Mouse (Mus musculus) liver, postnatal 0 days (tissue): ENCODE measurements around the gene Dnah7c. TPM values are rescaled to one million over a fixed set of nuclear protein-coding genes. Genes with fewer than 3 reads are reported as not detected.
"Not testable (repeated sequence)": the region's sequence is repeated elsewhere in the genome, so short reads cannot be mapped to it uniquely, and the experiment has no call there.

Source experiments
- ATAC-seq: fragments of 200-750 bp; cut with Nextera tagmentation; 2 replicates; pipeline ENCODE4 v1.8.0; 2017; ENCODE audit warnings: mild to moderate bottlenecking, moderate library complexity
- DNase-seq: peaks from one replicate; pipeline ENCODE4 v3.0.0-alpha.2; 2016
- H3K27ac ChIP-seq: fragments of 300-500 bp; sonication (generic); 2 replicates; pipeline ENCODE4 v1.5.1; 2014; ENCODE audit warnings: antibody characterized with exemption, moderate library complexity, mild to moderate bottlenecking, low read depth
- H3K27me3 ChIP-seq: fragments of 300-500 bp; sonication (generic); 2 replicates; pipeline ENCODE4 v1.6.1; 2014; ENCODE audit warnings: low read length, control low read depth, mixed read lengths; ENCODE audit not compliant: insufficient read depth
- H3K36me3 ChIP-seq: fragments of 300-500 bp; sonication (generic); replicated peaks from 2 replicates; pipeline ENCODE4 v1.6.1; 2014; ENCODE audit warnings: mild to moderate bottlenecking, control low read depth, low read length, moderate library complexity, mixed read lengths; ENCODE audit not compliant: insufficient read depth
- H3K4me1 ChIP-seq: fragments of 300-500 bp; sonication (generic); 2 replicates; pipeline ENCODE4 v1.6.1; 2014; ENCODE audit warnings: antibody characterized with exemption, mild to moderate bottlenecking, control low read depth; ENCODE audit not compliant: insufficient read depth
- H3K4me2 ChIP-seq: fragments of 300-500 bp; sonication (generic); 2 replicates; pipeline ENCODE4 v1.6.1; 2014; ENCODE audit warnings: low read depth, mild to moderate bottlenecking, low read length, moderate library complexity, mixed read lengths
- H3K4me3 ChIP-seq: fragments of 300-500 bp; sonication (generic); 2 replicates; pipeline ENCODE4 v1.5.1; 2014; ENCODE audit warnings: low read depth, low read length
- H3K9ac ChIP-seq: fragments of 300-500 bp; sonication (generic); replicated peaks from 2 replicates; pipeline ENCODE4 v1.6.1; 2014; ENCODE audit warnings: mild to moderate bottlenecking, moderate library complexity
- H3K9me3 ChIP-seq: fragments of 300-500 bp; sonication (generic); 2 replicates; pipeline ENCODE4 v1.6.1; 2016; ENCODE audit warnings: mild to moderate bottlenecking, control low read depth, low read length, mixed read lengths
- CTCF ChIP-seq: sonication (generic); IDR thresholded peaks from 2 replicates; pipeline ENCODE4 v1.5.1; 2016; ENCODE audit warnings: antibody characterized with exemption, low read depth
- EP300 ChIP-seq: IDR thresholded peaks from 2 replicates; pipeline ENCODE4 v1.6.1; 2016; ENCODE audit warnings: antibody characterized with exemption, low read depth, mild to moderate bottlenecking
- WGBS: fragments of 180-500 bp; shearing (Covaris S2); extraction: QIAGEN DNeasy Blood & Tissue Kit; methylation state at CpG from one replicate; pipeline ENCODE4 v1.1.7; 2014; ENCODE audit not compliant: insufficient replicate concordance; 5-methylcytosine and 5-hydroxymethylcytosine counted together
- polyA plus RNA-seq: library from polyadenylated mRNA; unstranded; fragments of >200 nt; fragmentation: Nextera tagmentation; extraction: Ambion mirVana; gene quantifications from 2 replicates; pipeline ENCODE4 v1.2.1, GENCODE M21; 2015

Dnah7c gene
- polyA plus RNA-seq, 1 experiment from 2014 or later, result not detected

- Histone ChIP-seq H3K27me3 (no peaks in the 10 kb centered on the region), H3K9ac (no peak overlapping the region), H3K4me3 (no peak overlapping the region), H3K9me3 (no peaks in the 10 kb centered on the region), H3K4me2 (no peak overlapping the region), H3K4me1 (no peaks in the 10 kb centered on the region), H3K36me3 (no peaks in the 10 kb centered on the region), H3K27ac (no peak overlapping the region)
- ATAC-seq (no peak), DNase-seq (no peak)
- 67% methylated on average over 1 of the region's 1 CpGs for WGBS
- TF ChIP-seq CTCF, result no peak
- TF ChIP-seq EP300, result no peak
Measured at GRCm38 (mm10) chr1:46620331-46620730, 194.9 kb downstream of the Dnah7c start.

GRCm38 (mm10) chr1:46625914-46626313 lies 200.5 kb downstream of the Dnah7c start:
- not testable (repeated sequence) for H3K4me3 ChIP-seq, H3K9ac ChIP-seq, H3K27me3 ChIP-seq, H3K4me2 ChIP-seq, H3K36me3 ChIP-seq, H3K4me1 ChIP-seq, H3K9me3 ChIP-seq, DNase-seq, ATAC-seq, H3K27ac ChIP-seq
- WGBS, result 82% methylated on average over 6 of the region's 6 CpGs

DNA sequence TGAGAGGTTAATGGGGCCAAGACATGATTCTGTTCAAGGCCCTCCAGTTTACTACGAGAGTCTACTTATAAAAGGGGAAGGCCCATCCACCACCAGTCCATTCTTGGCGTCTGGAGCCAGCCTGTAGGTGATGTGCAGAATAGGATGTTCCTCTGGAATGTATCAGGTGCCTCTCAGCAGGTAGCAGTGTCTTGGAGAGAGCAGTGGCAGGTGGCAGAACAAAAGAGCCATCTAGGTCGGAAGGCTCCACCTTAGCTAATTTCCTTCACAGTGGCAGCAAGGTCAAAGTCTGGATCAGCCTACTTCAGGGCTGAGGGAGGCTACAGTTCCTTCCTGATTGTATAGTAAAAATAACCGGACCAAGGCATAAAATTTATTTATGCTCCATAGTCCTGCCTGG lies 224.4 kb downstream of the Dnah7c start:
- 77% methylated on average over 4 of the region's 4 CpGs for WGBS
- H3K27ac ChIP-seq, H3K9me3 ChIP-seq, H3K9ac ChIP-seq, H3K4me1 ChIP-seq, DNase-seq, H3K36me3 ChIP-seq, H3K4me2 ChIP-seq, H3K27me3 ChIP-seq, H3K4me3 ChIP-seq, ATAC-seq: not testable (repeated sequence)

GRCm38 (mm10) chr1:46652721-46653120 lies 227.3 kb downstream of the Dnah7c start:
- H3K4me2 ChIP-seq, ATAC-seq: not testable (repeated sequence)
- WGBS, result 50% methylated on average over 2 of the region's 2 CpGs

DNA sequence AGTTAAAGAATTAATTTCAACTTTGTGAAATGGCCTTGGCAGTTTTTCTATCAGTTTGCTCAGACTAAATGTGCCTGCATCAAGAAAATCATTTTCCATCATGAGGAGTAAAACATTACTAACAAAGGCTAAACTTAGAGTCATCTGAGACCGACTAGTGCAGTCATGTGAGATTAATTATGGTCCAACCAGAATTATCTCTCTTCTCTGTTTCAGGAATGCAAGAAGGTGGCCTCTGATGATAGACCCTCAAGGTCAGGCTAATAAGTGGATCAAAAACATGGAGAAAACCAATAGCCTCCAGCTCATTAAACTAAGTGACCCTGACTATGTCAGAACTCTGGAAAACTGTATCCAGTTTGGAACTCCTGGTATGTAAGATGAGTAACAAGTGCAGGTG lies 299.4 kb downstream of the Dnah7c start:
- H3K27me3 ChIP-seq, DNase-seq, H3K9ac ChIP-seq, H3K4me1 ChIP-seq, H3K36me3 ChIP-seq, H3K4me3 ChIP-seq, ATAC-seq, H3K27ac ChIP-seq, H3K9me3 ChIP-seq, H3K4me2 ChIP-seq: not testable (repeated sequence)
- WGBS, result 55% methylated on average over 1 of the region's 1 CpGs

More at GRCm38 (mm10) chr1:46652721-46653120, 227.3 kb downstream of the Dnah7c start:
- H3K27ac ChIP-seq, H3K27me3 ChIP-seq, DNase-seq, H3K36me3 ChIP-seq, H3K4me1 ChIP-seq, H3K9ac ChIP-seq, H3K4me3 ChIP-seq, H3K9me3 ChIP-seq: not testable (repeated sequence)

DNA sequence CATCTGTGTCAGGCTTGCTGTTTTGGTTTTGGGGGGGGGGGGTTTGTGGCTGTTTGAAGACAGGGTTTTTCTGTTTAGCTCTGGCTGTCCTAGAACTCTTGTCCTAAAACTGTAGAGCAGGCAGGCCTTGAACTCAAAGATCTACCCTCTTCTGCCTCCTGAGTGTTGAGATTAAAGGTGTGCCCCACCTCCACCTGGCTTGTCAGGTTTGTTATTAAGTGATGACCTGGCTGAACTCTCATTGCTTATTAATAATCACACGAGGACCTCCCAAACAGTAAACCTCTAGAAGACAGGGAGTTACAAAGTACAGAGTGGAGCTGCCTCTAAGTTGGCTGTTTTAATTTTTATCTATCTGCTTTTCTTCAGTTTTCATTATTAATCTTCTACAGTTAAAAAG lies 299.9 kb downstream of the Dnah7c start:
- Histone ChIP-seq H3K9me3 (no peaks in the 10 kb centered on the region), H3K27me3 (no peaks in the 10 kb centered on the region), H3K36me3 (no peaks in the 10 kb centered on the region), H3K27ac (no peak overlapping the region), H3K9ac (no peak overlapping the region), H3K4me3 (no peak overlapping the region), H3K4me1 (no peaks in the 10 kb centered on the region), H3K4me2 (no peak overlapping the region)
- no peak for ATAC-seq
- TF ChIP-seq EP300 (no peak), CTCF (no peak)
- 63% methylated on average over 1 of the region's 1 CpGs for WGBS
- DNase-seq, result no peak

GRCm38 (mm10) chr1:46725719-46726118 lies 300.3 kb downstream of the Dnah7c start:
- H3K36me3 ChIP-seq, H3K27ac ChIP-seq, DNase-seq, H3K9ac ChIP-seq, H3K4me1 ChIP-seq, H3K4me2 ChIP-seq, H3K4me3 ChIP-seq, H3K27me3 ChIP-seq, ATAC-seq, H3K9me3 ChIP-seq: not testable (repeated sequence)
- 76% methylated on average over 2 of the region's 2 CpGs for WGBS

GRCm38 (mm10) chr1:46729731-46730130 lies 304.3 kb downstream of the Dnah7c start:
- H3K4me1 ChIP-seq, H3K27ac ChIP-seq, H3K4me2 ChIP-seq, H3K36me3 ChIP-seq, H3K9ac ChIP-seq, H3K9me3 ChIP-seq, ATAC-seq, H3K4me3 ChIP-seq, DNase-seq, H3K27me3 ChIP-seq: not testable (repeated sequence)
- 72% methylated on average over 3 of the region's 3 CpGs for WGBS

DNA sequence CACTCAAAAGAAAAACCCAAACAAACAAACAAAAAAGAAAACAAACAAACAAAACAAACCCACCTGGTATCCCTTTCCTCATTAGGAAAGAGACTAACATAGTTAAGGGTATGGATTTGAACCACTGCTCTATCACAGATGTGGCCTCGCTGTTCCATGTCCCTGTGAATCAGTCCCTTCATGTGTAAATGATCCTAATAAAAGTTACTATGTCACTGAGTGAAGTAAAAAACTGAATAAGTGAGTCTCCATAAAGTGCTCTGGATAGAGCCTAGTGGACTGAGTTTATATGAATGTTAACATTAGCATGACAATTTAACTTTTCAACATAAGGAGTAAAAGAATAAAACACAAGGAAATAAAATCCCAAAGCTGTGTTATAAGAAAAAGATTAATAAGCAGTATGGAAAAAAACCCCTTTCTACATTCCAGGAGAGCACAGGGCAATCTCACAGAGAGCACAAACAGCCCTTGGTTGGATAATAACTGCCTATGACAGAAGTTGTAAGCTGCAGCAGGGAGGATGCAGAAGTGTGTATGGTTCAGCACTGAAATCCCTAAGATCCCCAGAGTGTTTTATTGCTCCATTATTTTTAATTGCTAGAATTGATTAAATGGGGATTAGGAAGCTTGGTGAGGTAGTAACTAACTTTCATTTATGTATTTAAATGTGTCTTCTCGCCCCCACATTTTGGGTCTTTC lies 308.2 kb downstream of the Dnah7c start:
- ATAC-seq, H3K27me3 ChIP-seq, H3K9ac ChIP-seq, H3K27ac ChIP-seq, H3K9me3 ChIP-seq, H3K4me3 ChIP-seq, H3K4me2 ChIP-seq, H3K36me3 ChIP-seq, H3K4me1 ChIP-seq, DNase-seq: not testable (repeated sequence)
- 80% methylated on average over 2 of the region's 2 CpGs for WGBS

DNA sequence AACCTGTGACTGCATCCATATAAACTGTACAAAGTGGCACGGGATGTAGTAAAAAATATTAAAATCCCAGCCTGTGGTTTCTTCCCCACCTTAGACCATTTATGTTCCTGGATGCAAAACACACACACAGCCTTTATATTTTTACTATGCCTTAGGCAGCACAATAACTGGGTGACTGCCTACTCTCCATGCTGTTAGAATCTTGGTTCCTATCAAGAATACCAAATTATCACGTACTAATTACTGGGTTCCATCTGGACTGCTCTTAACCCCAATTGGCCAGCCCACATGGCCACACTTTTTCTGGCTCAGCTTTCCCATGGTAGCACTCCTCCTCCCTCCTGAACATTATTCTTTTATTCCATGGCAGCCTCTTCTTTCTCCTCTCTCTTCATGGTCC lies 309.1 kb downstream of the Dnah7c start:
- DNase-seq, H3K9ac ChIP-seq, H3K4me3 ChIP-seq: not testable (repeated sequence)

More for the DNA sequence above, 309.1 kb downstream of the Dnah7c start:
- H3K36me3 ChIP-seq, H3K9me3 ChIP-seq, ATAC-seq, H3K27me3 ChIP-seq, H3K4me2 ChIP-seq, H3K4me1 ChIP-seq, H3K27ac ChIP-seq: not testable (repeated sequence)
- WGBS, result 65% methylated on average over 2 of the region's 2 CpGs
